Mouse (Mus musculus) kidney, adult 2 months (tissue): ENCODE results near the gene Ldlrad1.

ENCODE experiments used
- CTCF ChIP-seq: fragments of 200-500 bp; conservative IDR thresholded peaks from 2 replicates; pipeline ENCODE4 v1.5.1; 2011; ENCODE audit warnings: low read depth, mild to moderate bottlenecking, control low read depth, low read length, moderate library complexity, mixed read lengths; ENCODE audit not compliant: insufficient read depth, insufficient read length
- POLR2A ChIP-seq: fragments of 200-500 bp; IDR thresholded peaks from one replicate; pipeline ENCODE4 v1.6.1; 2011; ENCODE audit warnings: low read depth, low read length, control low read depth

DNA sequence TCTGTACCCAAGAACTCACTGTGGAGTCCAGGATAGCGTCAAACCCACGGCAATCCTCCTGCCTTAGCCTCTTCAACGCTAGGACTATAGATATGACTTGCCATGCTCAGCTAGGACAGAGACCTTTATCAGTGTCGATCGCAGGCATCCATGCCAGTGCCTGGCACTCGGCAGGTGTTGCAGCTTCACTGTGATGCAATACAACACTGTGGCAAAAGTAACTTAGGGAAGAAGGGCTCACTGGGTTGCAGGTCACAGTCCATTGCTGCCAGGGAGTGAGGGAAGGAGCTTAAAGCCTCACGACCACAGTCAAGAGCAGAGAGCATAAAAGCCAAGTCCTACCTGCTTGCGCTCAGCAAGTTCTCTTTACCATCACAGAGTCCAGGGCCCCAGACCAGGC lies 48.8 kb upstream of the Ldlrad1 start:
- TF ChIP-seq CTCF (no peak), POLR2A (no peak)
